Mouse (Mus musculus) stomach, postnatal 0 days (tissue): ENCODE results near the gene B3galt1.

Experiments used
- CTCF ChIP-seq: IDR thresholded peaks from 2 replicates; pipeline ENCODE4 v1.5.1; 2016; ENCODE audit warnings: antibody characterized with exemption, low read depth, mild to moderate bottlenecking, moderate library complexity
- EP300 ChIP-seq: optimal IDR thresholded peaks from 2 replicates; pipeline ENCODE3; 2016; ENCODE audit warnings: antibody characterized with exemption

DNA sequence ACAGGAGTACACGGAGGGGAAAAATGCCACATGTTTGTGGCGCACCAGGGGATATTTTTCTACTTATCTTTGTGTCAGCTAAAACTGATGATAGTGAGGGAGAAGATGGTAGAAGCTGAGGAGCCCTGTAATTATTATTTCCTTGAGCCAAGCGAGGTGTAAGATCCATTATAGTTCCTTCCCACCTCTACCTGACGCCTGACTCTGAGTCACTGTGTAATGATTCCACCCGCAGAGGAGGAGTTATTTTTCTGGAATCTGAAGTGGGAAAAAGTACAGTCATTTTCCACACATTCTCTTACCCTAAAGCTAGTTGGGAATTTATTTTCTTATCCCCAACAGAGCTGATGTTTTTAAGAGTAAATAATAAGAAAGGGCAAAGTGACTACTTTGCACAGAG, 475.1 kb downstream of the B3galt1 start:
- no peak for TF ChIP-seq CTCF
- TF ChIP-seq EP300, result no peak
